Mouse (Mus musculus) hindbrain, embryonic 13.5 days (tissue): ENCODE measurements around the gene Spag4. TPM values are rescaled to one million over a fixed set of nuclear protein-coding genes. Genes with fewer than 3 reads are reported as not detected.
A peak's percentile ranks its signal among the peaks of the same experiment; 100 is the strongest.

ENCODE experiments used
- ATAC-seq: fragments of 200-750 bp; cut with Nextera tagmentation; 2 replicates; pipeline ENCODE4 v1.8.0; 2017; ENCODE audit warnings: moderate TSS enrichment; ENCODE audit not compliant: low FRiP score
- H3K27ac ChIP-seq: fragments of 300-500 bp; sonication (generic); 2 replicates; pipeline ENCODE4 v1.5.1; 2015; ENCODE audit warnings: inconsistent platforms, mild to moderate bottlenecking, moderate library complexity
- H3K27me3 ChIP-seq: fragments of 300-500 bp; sonication (generic); 2 replicates; pipeline ENCODE4 v1.6.1; 2015; ENCODE audit warnings: mild to moderate bottlenecking, inconsistent platforms
- H3K36me3 ChIP-seq: fragments of 300-500 bp; sonication (generic); 2 replicates; pipeline ENCODE4 v1.6.1; 2015; ENCODE audit warnings: mild to moderate bottlenecking, inconsistent platforms
- H3K4me1 ChIP-seq: fragments of 300-500 bp; sonication (generic); replicated peaks from 2 replicates; pipeline ENCODE4 v1.6.1; 2015; ENCODE audit warnings: inconsistent platforms
- H3K4me2 ChIP-seq: fragments of 300-500 bp; sonication (generic); 2 replicates; pipeline ENCODE4 v1.6.1; 2015; ENCODE audit warnings: inconsistent platforms, mild to moderate bottlenecking, moderate library complexity
- H3K4me3 ChIP-seq: fragments of 300-500 bp; sonication (generic); 2 replicates; pipeline ENCODE4 v1.5.1; 2015; ENCODE audit warnings: mild to moderate bottlenecking, inconsistent platforms
- H3K9ac ChIP-seq: fragments of 300-500 bp; sonication (generic); 2 replicates; pipeline ENCODE4 v1.6.1; 2015; ENCODE audit warnings: mild to moderate bottlenecking, inconsistent platforms
- H3K9me3 ChIP-seq: fragments of 300-500 bp; sonication (generic); 2 replicates; pipeline ENCODE4 v1.6.1; 2016; ENCODE audit warnings: inconsistent platforms
- WGBS: fragments of 180-500 bp; shearing (Covaris S2); methylation state at CpG from one replicate; pipeline ENCODE4 v1.1.7; 2015; 5-methylcytosine and 5-hydroxymethylcytosine counted together
- polyA plus RNA-seq: library from polyadenylated mRNA; unstranded; fragments of >200 nt; fragmentation: Nextera tagmentation; extraction: Ambion mirVana; gene quantifications from 2 replicates; pipeline ENCODE4 v1.2.1, GENCODE M21; 2015

The Spag4 gene
- polyA plus RNA-seq, 1 experiment from 2014 or later: 5.8 TPM

DNA sequence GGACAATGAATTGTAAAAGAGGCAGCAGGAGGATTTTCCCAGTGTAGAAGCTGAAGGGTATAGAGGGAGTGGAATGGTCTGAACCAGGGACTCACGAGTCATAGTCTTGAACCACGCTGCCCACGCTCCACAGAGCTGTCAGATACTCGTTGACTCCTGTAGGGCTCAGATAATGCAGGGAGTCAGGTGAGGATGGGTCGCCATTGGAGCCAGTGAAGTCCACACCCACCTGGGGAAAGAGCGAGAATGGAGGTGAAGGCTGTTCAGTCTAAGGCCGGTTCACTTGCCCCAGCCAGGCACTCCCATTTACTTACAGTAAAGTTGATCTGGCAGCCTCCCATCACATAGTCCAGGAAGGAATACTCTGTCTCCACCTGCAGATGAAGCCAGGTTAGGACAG, 12.5 kb downstream of the Spag4 start:
- no peak overlapping the region for H3K4me3 ChIP-seq
- H3K9ac ChIP-seq: no peak overlapping the region
- H3K36me3 ChIP-seq: peaks cover 69% of the 10 kb centered on the region
- no peaks in the 10 kb centered on the region for H3K27me3 ChIP-seq
- no peak for ATAC-seq
- H3K27ac ChIP-seq: no peak overlapping the region
- H3K9me3 ChIP-seq: no peaks in the 10 kb centered on the region
- peaks cover 18% of the 10 kb centered on the region; the same call in 1 of the 2 replicates for H3K4me1 ChIP-seq
- 97% methylated on average over 7 of the region's 7 CpGs for WGBS
- H3K4me2 ChIP-seq: no peak overlapping the region

DNA sequence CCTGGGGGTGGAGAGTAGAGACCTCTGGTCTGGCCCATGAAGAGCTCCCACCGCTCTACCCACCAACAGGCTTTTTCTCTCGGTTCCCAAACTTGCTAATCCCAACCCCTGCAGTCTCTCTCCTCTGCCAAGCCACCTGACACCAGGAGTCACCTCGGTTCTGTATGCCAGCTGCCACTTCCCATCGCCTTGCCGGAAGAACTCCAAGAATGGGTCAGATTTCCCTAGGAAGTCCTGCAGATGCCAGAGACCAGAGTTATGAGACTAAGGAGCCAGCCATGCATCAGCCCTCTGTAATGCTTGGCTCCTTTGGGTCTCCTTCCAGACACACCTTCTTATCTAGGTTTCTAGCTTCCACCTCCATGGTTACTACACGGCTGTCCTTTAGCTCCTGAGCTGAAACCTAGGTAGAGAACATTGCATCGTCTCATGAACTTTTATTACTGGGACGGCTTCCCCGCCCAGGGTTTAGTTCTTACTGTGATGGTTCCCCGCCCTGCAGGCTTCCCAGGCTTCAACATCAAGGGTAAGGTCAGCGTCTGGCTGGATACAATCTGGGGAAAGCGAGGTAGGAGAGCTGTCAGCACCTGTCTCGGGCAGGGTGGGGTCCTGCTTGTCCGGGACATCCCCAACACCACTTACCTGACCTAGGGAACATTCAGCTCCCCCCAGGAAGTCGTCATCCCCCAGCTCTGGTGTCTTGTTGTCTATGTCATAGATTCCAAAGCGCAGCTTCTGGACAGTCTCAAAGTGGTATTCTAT, 13.6 kb downstream of the Spag4 start:
- Histone ChIP-seq H3K4me3 (no peak overlapping the region), H3K27ac (no peak overlapping the region), H3K36me3 (peaks cover 57% of the 10 kb centered on the region), H3K4me2 (no peak overlapping the region), H3K9ac (no peak overlapping the region), H3K9me3 (no peaks in the 10 kb centered on the region), H3K4me1 (peaks cover 23% of the 10 kb centered on the region; the same call in 1 of the 2 replicates), H3K27me3 (no peaks in the 10 kb centered on the region)
- no peak for ATAC-seq
- WGBS: 92% methylated on average over 16 of the region's 16 CpGs

DNA sequence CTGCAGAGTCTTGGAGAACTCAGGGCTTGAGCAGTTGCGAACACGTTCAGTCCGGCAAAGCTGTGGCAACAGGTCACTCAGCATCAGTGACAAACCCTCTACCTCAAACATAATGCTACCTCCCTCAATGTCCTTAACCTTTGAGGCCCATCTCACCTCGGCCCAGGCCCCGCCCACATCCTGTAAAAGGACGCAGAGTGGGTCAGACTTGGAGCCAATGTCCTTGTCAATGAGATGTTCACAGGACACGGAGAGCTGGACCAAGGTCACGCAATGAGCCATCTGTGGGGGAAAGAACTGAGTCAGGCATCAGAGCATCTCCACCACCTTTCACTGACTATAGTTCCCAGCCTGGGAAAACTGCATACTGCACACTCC, 14.2 kb downstream of the Spag4 start:
- WGBS: 91% methylated on average over 8 of the region's 8 CpGs
- no peak overlapping the region for H3K4me2 ChIP-seq
- no peaks in the 10 kb centered on the region for H3K27me3 ChIP-seq
- no peaks in the 10 kb centered on the region for H3K9me3 ChIP-seq
- no peak overlapping the region; the same call in 1 of the 2 replicates for H3K27ac ChIP-seq
- peaks cover 52% of the 10 kb centered on the region for H3K36me3 ChIP-seq
- H3K4me3 ChIP-seq: no peak overlapping the region
- H3K9ac ChIP-seq: no peak overlapping the region
- no peak for ATAC-seq
- peaks cover 23% of the 10 kb centered on the region; the same call in 1 of the 2 replicates for H3K4me1 ChIP-seq

GRCm38 (mm10) chr2:156079674-156080073, 14.7 kb downstream of the Spag4 start:
- Histone ChIP-seq H3K27ac (peak overlapping the region; percentile 19), H3K4me1 (peaks cover 23% of the 10 kb centered on the region; the same call in 1 of the 2 replicates), H3K27me3 (no peaks in the 10 kb centered on the region), H3K4me2 (no peak overlapping the region), H3K4me3 (no peak overlapping the region), H3K9me3 (no peaks in the 10 kb centered on the region), H3K9ac (no peak overlapping the region), H3K36me3 (peaks cover 47% of the 10 kb centered on the region)
- no peak for ATAC-seq
- 45% methylated on average over 4 of the region's 4 CpGs for WGBS

- 88% methylated on average over 7 of the region's 7 CpGs for WGBS
- no peak overlapping the region for H3K4me2 ChIP-seq
- H3K9me3 ChIP-seq: no peaks in the 10 kb centered on the region
- H3K4me3 ChIP-seq: no peak overlapping the region
- no peak overlapping the region for H3K9ac ChIP-seq
- no peaks in the 10 kb centered on the region for H3K27me3 ChIP-seq
- H3K4me1 ChIP-seq: peaks cover 23% of the 10 kb centered on the region
- ATAC-seq: no peak
- H3K36me3 ChIP-seq: peaks cover 39% of the 10 kb centered on the region
- peak overlapping the region; percentile 19 for H3K27ac ChIP-seq
Measured at GRCm38 (mm10) chr2:156080391-156080790, 15.4 kb downstream of the Spag4 start.

GRCm38 (mm10) chr2:156084541-156084940, 19.6 kb downstream of the Spag4 start:
- Histone ChIP-seq H3K9me3 (no peaks in the 10 kb centered on the region), H3K27me3 (no peaks in the 10 kb centered on the region), H3K4me1 (peaks cover 25% of the 10 kb centered on the region), H3K36me3 (peaks cover 1% of the 10 kb centered on the region), H3K4me3 (no peak overlapping the region), H3K4me2 (no peak overlapping the region), H3K9ac (no peak overlapping the region), H3K27ac (no peak overlapping the region)
- ATAC-seq: no peak
- 95% methylated on average over 3 of the region's 3 CpGs for WGBS

GRCm38 (mm10) chr2:156087391-156088110, 22.6 kb downstream of the Spag4 start:
- no peak overlapping the region for H3K27ac ChIP-seq
- ATAC-seq: no peak
- no peak overlapping the region for H3K4me2 ChIP-seq
- H3K4me3 ChIP-seq: no peak overlapping the region
- H3K9ac ChIP-seq: no peak overlapping the region
- H3K9me3 ChIP-seq: no peaks in the 10 kb centered on the region
- H3K36me3 ChIP-seq: peaks cover 6% of the 10 kb centered on the region
- peaks cover 30% of the 10 kb centered on the region for H3K4me1 ChIP-seq
- no peaks in the 10 kb centered on the region for H3K27me3 ChIP-seq
- 92% methylated on average over 7 of the region's 7 CpGs for WGBS

- Histone ChIP-seq H3K27me3 (no peaks in the 10 kb centered on the region), H3K27ac (no peak overlapping the region; the same call in 1 of the 2 replicates), H3K36me3 (peaks cover 6% of the 10 kb centered on the region), H3K9me3 (no peaks in the 10 kb centered on the region), H3K4me2 (no peak overlapping the region), H3K9ac (no peak overlapping the region), H3K4me1 (peaks cover 26% of the 10 kb centered on the region), H3K4me3 (no peak overlapping the region)
- ATAC-seq: peak; percentile 61; the same call in 1 of the 2 replicates
- 41% methylated on average over 1 of the region's 1 CpGs for WGBS
Measured at GRCm38 (mm10) chr2:156089799-156090198, 24.8 kb downstream of the Spag4 start.

GRCm38 (mm10) chr2:156091926-156092325, 27.0 kb downstream of the Spag4 start:
- Histone ChIP-seq H3K27ac (no peak overlapping the region), H3K36me3 (peaks cover 24% of the 10 kb centered on the region), H3K4me3 (no peak overlapping the region), H3K4me2 (no peak overlapping the region), H3K9me3 (no peaks in the 10 kb centered on the region), H3K27me3 (no peaks in the 10 kb centered on the region), H3K9ac (no peak overlapping the region), H3K4me1 (peaks cover 26% of the 10 kb centered on the region)
- no peak for ATAC-seq
- 84% methylated on average over 5 of the region's 5 CpGs for WGBS

DNA sequence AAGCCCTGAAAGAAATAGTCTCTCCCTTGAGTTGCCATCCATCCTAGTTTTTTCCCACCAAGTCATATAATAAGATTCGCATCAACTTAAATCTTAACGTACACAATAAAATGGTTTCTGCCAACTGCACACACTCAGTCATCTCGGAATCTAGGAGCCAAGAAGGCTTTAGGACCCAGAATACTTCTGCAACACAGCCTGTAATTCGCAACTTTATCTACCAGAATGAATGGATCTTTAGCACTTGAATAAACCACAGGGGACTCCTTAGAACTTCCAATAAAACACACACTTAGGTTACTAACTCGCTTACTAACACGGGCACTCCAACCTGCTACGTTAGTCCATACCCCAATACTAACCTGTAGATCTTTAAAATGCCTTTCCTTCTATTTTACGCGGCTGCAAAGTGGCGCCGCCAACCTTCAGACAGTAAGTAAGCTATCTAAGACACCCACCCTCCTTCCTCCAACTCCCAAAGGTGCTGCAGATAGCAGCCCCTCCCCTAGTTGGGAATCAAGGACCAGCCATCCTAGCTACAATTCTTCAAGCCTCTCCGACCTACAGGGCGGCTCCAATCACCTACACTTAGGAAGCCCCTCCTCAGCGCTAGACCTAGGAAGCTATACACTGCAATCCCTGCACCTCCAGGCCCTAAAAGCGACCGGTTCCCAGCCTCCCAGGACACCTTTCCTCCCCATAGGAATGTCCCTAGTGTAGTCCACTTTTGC, 45.8 kb downstream of the Spag4 start:
- peaks cover 24% of the 10 kb centered on the region for H3K4me1 ChIP-seq
- ATAC-seq: peak; percentile 74
- peak overlapping the region; percentile 96 for H3K9ac ChIP-seq
- no peaks in the 10 kb centered on the region for H3K9me3 ChIP-seq
- H3K27ac ChIP-seq: peak overlapping the region; percentile 94
- no peaks in the 10 kb centered on the region for H3K36me3 ChIP-seq
- peak overlapping the region; percentile 99 for H3K4me3 ChIP-seq
- 2% methylated on average over 16 of the region's 16 CpGs for WGBS
- peak overlapping the region; percentile 71 for H3K4me2 ChIP-seq
- no peaks in the 10 kb centered on the region for H3K27me3 ChIP-seq

GRCm38 (mm10) chr2:156111358-156112079, 46.5 kb downstream of the Spag4 start, which contains the start of the genes Cpne1 and Rbm12:
Gene Cpne1, minus strand, starts transcription at chr2:156111965.
Gene Rbm12, minus strand, starts transcription at chr2:156111978.
- Histone ChIP-seq H3K9ac (peak within 1 kb of the TSS; percentile 96), H3K4me1 (peaks cover 19% of the 10 kb centered on the region), H3K36me3 (no peaks in the 10 kb centered on the region), H3K9me3 (no peaks in the 10 kb centered on the region), H3K4me2 (peak within 1 kb of the TSS; percentile 71), H3K27me3 (no peaks in the 10 kb centered on the region), H3K27ac (peak within 1 kb of the TSS; percentile 94), H3K4me3 (peak within 1 kb of the TSS; percentile 99)
- ATAC-seq: peak; percentile 96
- under 1% methylated on average over 73 of the region's 74 CpGs for WGBS
